Mouse (Mus musculus): ENCODE results near the gene Phf21a. TPM values are rescaled to one million over a fixed set of nuclear protein-coding genes. Genes with fewer than 3 reads are reported as not detected.

Phf21a gene
- polyA plus RNA-seq, 1 experiment from 2014 or later = 12.7 TPM

DNA sequence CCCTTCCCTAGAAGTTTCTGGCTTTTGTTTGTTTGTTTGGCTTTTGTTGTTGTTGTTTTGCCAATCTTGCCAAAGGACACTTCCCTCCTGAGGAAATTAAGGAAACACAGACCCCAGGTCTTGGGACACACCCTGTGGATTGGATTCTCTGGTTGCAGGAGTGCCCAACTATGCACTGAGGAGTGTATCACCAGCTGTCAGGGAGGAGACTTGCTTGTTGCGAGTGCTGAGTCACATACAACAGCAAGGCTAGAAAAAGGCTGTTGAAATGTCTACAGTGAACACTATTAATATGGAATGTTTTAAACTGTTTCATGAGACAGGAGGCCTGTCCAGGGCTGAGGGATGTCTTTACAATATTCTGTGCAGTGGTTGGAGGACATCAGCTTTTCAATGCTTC is 26.0 kb upstream of the Phf21a start:
- Histone ChIP-seq H3K4me2 (no peak overlapping the region), H3K9ac (ENCODE audit: low read depth, low read length) (no peak overlapping the region), H3K36me3 (ENCODE audit: control insufficient read depth, insufficient read depth, low read length) (no peaks in the 10 kb centered on the region), H3K9me3 (ENCODE audit: control insufficient read depth, low read length) (no peaks in the 10 kb centered on the region), H3K27me3 (replicated peaks; ENCODE audit: control insufficient read depth, insufficient read depth, low read length) (0 out of 2 replicates have a peak, but pooled peaks cover 2% of the 10 kb centered on the region), H3K4me3 (ENCODE audit: low read depth, low read length) (no peak overlapping the region), H3K27ac (ENCODE audit: low read depth, low read length) (no peak overlapping the region), H3K4me1 (replicated peaks; ENCODE audit: control insufficient read depth, insufficient read depth, low read length) (no peaks in the 10 kb centered on the region)
- WGBS = 71% methylated on average over 1 of the region's 1 CpGs
- DNase-seq (ENCODE audit: low spot score) (no peak), ATAC-seq (replicated peaks; ENCODE audit: low FRiP score) (no peak)

DNA sequence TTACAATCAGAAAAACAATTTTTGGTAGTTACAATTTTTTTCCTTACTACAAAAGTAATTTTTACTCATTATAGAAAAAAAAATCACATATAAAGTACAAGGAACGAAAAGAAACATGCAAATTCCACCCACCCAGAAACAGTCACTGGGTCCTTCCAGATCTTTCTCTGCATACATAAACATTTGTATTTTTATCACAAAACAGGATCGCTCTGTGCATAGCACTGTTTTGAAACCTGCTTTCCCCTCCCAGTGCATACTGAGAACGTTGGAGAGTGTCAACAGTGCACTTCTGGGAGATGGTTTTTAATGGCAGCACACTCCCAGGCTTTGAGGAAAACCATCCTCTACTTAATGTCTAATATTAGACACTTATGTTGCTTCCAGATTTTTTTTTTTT is 25.3 kb upstream of the Phf21a start:
- 70% methylated on average over 3 of the region's 3 CpGs for WGBS
- DNase-seq (ENCODE audit: low spot score) = no peak
- H3K36me3 ChIP-seq (ENCODE audit: control insufficient read depth, insufficient read depth, low read length) = no peaks in the 10 kb centered on the region
- no peak overlapping the region for H3K4me2 ChIP-seq
- no peak for ATAC-seq (replicated peaks; ENCODE audit: low FRiP score)
- no peaks in the 10 kb centered on the region for H3K9me3 ChIP-seq (ENCODE audit: control insufficient read depth, low read length)
- H3K27me3 ChIP-seq (replicated peaks; ENCODE audit: control insufficient read depth, insufficient read depth, low read length) = no peaks in the 10 kb centered on the region
- H3K4me1 ChIP-seq (replicated peaks; ENCODE audit: control insufficient read depth, insufficient read depth, low read length) = no peaks in the 10 kb centered on the region
- no peak overlapping the region for H3K27ac ChIP-seq (ENCODE audit: low read depth, low read length)
- H3K9ac ChIP-seq (ENCODE audit: low read depth, low read length) = no peak overlapping the region
- no peak overlapping the region for H3K4me3 ChIP-seq (ENCODE audit: low read depth, low read length)

DNA sequence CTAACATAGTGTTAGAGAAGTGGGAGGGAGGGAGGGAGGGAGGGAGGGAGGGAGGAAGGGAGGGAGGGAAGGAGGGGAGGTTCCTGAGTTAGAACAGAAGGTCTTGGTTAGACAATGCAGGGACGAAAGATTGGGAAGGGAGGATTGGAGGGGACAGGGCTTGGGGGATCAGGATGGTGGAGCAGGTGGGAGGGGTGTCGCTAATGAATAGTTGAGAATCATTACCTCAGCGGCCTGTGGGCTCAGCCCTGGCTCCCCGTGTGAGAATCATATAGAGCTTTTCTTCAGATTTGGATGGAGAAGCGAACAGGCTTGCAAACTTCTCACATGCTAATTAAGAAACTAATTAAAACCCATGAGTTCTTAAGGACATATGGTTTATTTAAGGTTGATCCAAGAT is 23.3 kb upstream of the Phf21a start:
- H3K27me3 ChIP-seq (replicated peaks; ENCODE audit: control insufficient read depth, insufficient read depth, low read length) = no peaks in the 10 kb centered on the region
- H3K4me1 ChIP-seq (replicated peaks; ENCODE audit: control insufficient read depth, insufficient read depth, low read length) = no peaks in the 10 kb centered on the region
- ATAC-seq (replicated peaks; ENCODE audit: low FRiP score) (no peak), DNase-seq (ENCODE audit: low spot score) (no peak)
- H3K36me3 ChIP-seq (ENCODE audit: control insufficient read depth, insufficient read depth, low read length) = no peaks in the 10 kb centered on the region
- H3K9me3 ChIP-seq (ENCODE audit: control insufficient read depth, low read length) = no peaks in the 10 kb centered on the region
- no peak overlapping the region for H3K4me3 ChIP-seq (ENCODE audit: low read depth, low read length)
- no peak overlapping the region for H3K27ac ChIP-seq (ENCODE audit: low read depth, low read length)
- H3K4me2 ChIP-seq = no peak overlapping the region
- no peak overlapping the region for H3K9ac ChIP-seq (ENCODE audit: low read depth, low read length)
- WGBS = 73% methylated on average over 5 of the region's 5 CpGs

DNA sequence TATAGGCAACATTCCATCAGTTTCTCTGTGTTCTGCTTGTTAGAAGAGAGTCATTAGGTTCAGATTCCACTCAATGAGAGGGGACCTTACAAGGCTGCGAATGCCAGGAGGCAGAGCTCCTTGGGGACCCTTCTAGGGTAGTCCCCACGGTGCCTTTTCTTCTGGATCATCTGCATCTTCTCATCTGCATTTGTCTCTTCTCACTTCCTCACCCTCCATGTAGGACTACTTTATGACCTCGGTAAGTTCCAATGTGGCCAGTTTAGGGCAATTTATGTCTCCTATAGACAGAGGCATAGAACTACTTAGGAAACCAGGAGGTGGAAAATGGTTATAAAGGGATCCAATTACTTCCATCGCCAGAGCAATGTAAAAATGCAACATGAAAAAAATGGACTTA is 21.8 kb upstream of the Phf21a start:
- Histone ChIP-seq H3K27ac (ENCODE audit: low read depth, low read length) (no peak overlapping the region), H3K4me2 (no peak overlapping the region), H3K9ac (ENCODE audit: low read depth, low read length) (no peak overlapping the region), H3K27me3 (replicated peaks; ENCODE audit: control insufficient read depth, insufficient read depth, low read length) (no peaks in the 10 kb centered on the region), H3K36me3 (ENCODE audit: control insufficient read depth, insufficient read depth, low read length) (no peaks in the 10 kb centered on the region), H3K9me3 (ENCODE audit: control insufficient read depth, low read length) (no peaks in the 10 kb centered on the region), H3K4me1 (replicated peaks; ENCODE audit: control insufficient read depth, insufficient read depth, low read length) (no peaks in the 10 kb centered on the region), H3K4me3 (ENCODE audit: low read depth, low read length) (no peak overlapping the region)
- no peak for DNase-seq (ENCODE audit: low spot score)
- no peak for ATAC-seq (replicated peaks; ENCODE audit: low FRiP score)
- WGBS = 74% methylated on average over 4 of the region's 4 CpGs

DNA sequence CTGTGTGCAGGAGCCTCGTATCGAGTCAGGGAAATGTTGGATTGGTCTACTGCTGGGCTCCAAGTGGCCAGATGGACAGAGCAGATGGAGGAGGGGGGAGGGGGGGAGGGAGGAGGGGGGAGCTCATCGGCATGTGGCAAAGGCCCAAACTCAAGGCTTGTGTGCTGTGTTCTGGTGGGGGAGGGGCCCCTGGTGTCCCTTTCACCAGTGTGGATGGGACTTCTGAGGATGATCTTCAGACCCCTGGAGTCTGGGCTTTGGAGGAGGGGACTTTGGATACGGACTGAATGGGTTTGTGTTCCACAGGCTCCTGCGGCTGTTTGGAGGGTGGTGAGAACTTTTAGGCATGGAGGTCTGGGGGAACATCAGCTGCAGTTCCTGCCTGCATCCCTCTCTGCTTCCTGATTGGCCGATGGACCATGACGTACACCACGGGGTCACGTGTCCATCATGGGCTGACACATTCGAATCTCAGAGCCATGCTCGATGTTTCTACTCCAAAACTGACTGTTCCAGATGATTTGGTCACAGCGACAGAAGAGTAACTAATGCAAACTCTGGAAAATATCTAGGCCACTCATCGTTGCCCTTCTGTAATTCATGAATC is 16.7 kb upstream of the Phf21a start:
- ATAC-seq (replicated peaks; ENCODE audit: low FRiP score) = no peak

DNA sequence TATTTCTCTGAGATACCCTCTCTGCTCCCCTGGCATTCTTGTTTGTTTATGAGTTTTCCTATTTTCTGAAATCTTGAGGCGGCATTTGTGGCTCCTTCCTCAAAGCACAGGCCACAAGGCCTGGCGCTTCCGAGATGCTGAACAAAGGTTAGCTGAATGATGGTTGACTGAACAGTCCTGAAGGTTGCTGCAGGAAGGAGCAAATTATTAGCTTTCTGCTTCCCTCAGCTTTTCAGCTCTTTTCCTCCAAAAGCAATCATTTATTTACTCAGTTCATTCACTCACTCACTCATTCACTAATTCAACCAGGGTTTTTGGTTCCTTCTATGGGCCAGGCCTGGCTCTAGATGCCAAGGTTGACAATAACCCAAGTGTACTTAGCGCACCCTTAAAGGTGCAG is 10.7 kb upstream of the Phf21a start:
- Histone ChIP-seq H3K9ac (ENCODE audit: low read depth, low read length) (no peak overlapping the region), H3K9me3 (ENCODE audit: control insufficient read depth, low read length) (no peaks in the 10 kb centered on the region), H3K4me3 (ENCODE audit: low read depth, low read length) (no peak overlapping the region), H3K36me3 (ENCODE audit: control insufficient read depth, insufficient read depth, low read length) (no peaks in the 10 kb centered on the region), H3K27ac (ENCODE audit: low read depth, low read length) (no peak overlapping the region), H3K4me2 (no peak overlapping the region), H3K4me1 (replicated peaks; ENCODE audit: control insufficient read depth, insufficient read depth, low read length) (no peaks in the 10 kb centered on the region), H3K27me3 (replicated peaks; ENCODE audit: control insufficient read depth, insufficient read depth, low read length) (no peaks in the 10 kb centered on the region)
- WGBS = 88% methylated on average over 4 of the region's 4 CpGs
- DNase-seq (ENCODE audit: low spot score) = no peak
- no peak for ATAC-seq (replicated peaks; ENCODE audit: low FRiP score)

More for the DNA sequence above, 16.7 kb upstream of the Phf21a start:
- Histone ChIP-seq H3K36me3 (ENCODE audit: control insufficient read depth, insufficient read depth, low read length) (no peaks in the 10 kb centered on the region), H3K9ac (ENCODE audit: low read depth, low read length) (no peak overlapping the region), H3K4me1 (replicated peaks; ENCODE audit: control insufficient read depth, insufficient read depth, low read length) (no peaks in the 10 kb centered on the region), H3K27me3 (replicated peaks; ENCODE audit: control insufficient read depth, insufficient read depth, low read length) (no peaks in the 10 kb centered on the region), H3K4me3 (ENCODE audit: low read depth, low read length) (no peak overlapping the region), H3K9me3 (ENCODE audit: control insufficient read depth, low read length) (no peaks in the 10 kb centered on the region), H3K4me2 (no peak overlapping the region), H3K27ac (ENCODE audit: low read depth, low read length) (no peak overlapping the region)
- 79% methylated on average over 13 of the region's 13 CpGs for WGBS
- no peak for DNase-seq (ENCODE audit: low spot score)

DNA sequence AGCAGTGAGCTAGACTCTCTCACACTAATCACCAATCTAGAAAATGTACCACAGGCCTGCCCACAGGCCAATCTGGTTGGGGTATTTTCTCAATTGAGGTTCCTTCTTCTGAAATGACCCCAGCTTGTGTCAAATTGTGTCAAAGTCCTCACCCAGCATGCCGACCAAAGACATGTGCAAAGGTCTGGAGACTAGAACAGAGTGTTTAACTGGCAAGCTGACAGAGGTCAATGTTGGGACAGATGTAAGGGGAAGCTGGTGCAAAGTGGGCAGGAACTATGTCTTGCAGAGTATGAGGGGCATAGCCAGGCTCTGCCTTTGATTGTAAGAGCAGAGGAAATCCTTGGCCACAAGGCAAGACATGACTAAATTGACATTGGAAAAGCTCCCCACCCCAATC is 7.2 kb upstream of the Phf21a start:
- Histone ChIP-seq H3K4me1 (replicated peaks; ENCODE audit: control insufficient read depth, insufficient read depth, low read length) (no peaks in the 10 kb centered on the region), H3K4me3 (ENCODE audit: low read depth, low read length) (no peak overlapping the region), H3K27ac (ENCODE audit: low read depth, low read length) (no peak overlapping the region), H3K4me2 (no peak overlapping the region), H3K36me3 (ENCODE audit: control insufficient read depth, insufficient read depth, low read length) (no peaks in the 10 kb centered on the region), H3K9me3 (ENCODE audit: control insufficient read depth, low read length) (no peaks in the 10 kb centered on the region), H3K27me3 (replicated peaks; ENCODE audit: control insufficient read depth, insufficient read depth, low read length) (no peaks in the 10 kb centered on the region), H3K9ac (ENCODE audit: low read depth, low read length) (no peak overlapping the region)
- DNase-seq (ENCODE audit: low spot score) = no peak
- WGBS = 62% methylated on average over 1 of the region's 1 CpGs
- ATAC-seq (replicated peaks; ENCODE audit: low FRiP score) = no peak

DNA sequence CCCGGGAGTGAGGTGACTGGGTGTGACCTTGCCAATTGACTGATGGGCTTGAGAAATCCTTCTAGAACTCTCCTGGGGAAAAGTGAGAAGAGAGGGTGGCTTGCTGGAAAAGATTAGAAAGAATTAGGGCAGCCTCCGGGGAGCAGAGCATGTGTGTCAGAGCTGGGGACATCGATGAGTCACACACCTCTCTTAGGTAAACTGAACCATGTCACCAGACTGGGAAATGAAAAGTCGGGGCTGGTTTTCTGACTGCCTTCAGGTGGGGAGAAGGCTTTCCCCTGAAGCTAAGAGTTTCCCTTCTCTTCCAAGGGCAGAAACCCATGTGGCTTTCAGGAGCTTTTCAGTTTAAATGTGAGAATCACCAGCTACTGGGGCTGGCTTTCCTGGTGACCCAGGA is 5.9 kb upstream of the Phf21a start:
- Histone ChIP-seq H3K9me3 (ENCODE audit: control insufficient read depth, low read length) (no peaks in the 10 kb centered on the region), H3K4me2 (no peak overlapping the region), H3K27me3 (replicated peaks; ENCODE audit: control insufficient read depth, insufficient read depth, low read length) (no peaks in the 10 kb centered on the region), H3K36me3 (ENCODE audit: control insufficient read depth, insufficient read depth, low read length) (no peaks in the 10 kb centered on the region), H3K27ac (ENCODE audit: low read depth, low read length) (no peak overlapping the region), H3K4me1 (replicated peaks; ENCODE audit: control insufficient read depth, insufficient read depth, low read length) (no peaks in the 10 kb centered on the region), H3K9ac (ENCODE audit: low read depth, low read length) (no peak overlapping the region), H3K4me3 (ENCODE audit: low read depth, low read length) (no peak overlapping the region)
- DNase-seq (ENCODE audit: low spot score) (no peak), ATAC-seq (replicated peaks; ENCODE audit: low FRiP score) (no peak)
- WGBS = 58% methylated on average over 4 of the region's 4 CpGs

DNA sequence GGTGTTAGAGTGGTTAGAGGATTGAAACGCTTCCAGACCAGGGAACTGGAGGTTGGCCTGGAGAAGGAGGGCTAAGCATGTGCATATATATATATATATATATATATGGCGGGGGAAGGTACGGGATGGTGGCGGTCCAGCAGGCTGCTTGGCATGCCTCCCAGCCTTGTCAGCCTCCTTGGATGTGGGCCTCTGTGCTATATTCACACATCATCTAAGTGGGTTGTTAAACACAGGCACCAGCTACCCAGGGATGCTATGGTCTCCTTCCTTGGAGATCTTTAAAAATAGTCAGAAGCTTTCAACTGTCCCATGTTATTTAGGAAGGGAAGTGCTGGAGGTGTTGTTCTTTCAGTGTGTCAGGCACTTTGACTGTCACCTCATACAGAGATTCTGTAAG is 3.1 kb upstream of the Phf21a start:
- ATAC-seq (replicated peaks; ENCODE audit: low FRiP score) (no peak), DNase-seq (ENCODE audit: low spot score) (no peak)
- Histone ChIP-seq H3K4me2 (no peak overlapping the region), H3K27ac (ENCODE audit: low read depth, low read length) (no peak overlapping the region), H3K9me3 (ENCODE audit: control insufficient read depth, low read length) (no peaks in the 10 kb centered on the region), H3K36me3 (ENCODE audit: control insufficient read depth, insufficient read depth, low read length) (no peaks in the 10 kb centered on the region), H3K4me3 (ENCODE audit: low read depth, low read length) (no peak overlapping the region), H3K4me1 (replicated peaks; ENCODE audit: control insufficient read depth, insufficient read depth, low read length) (no peaks in the 10 kb centered on the region), H3K27me3 (replicated peaks; ENCODE audit: control insufficient read depth, insufficient read depth, low read length) (no peaks in the 10 kb centered on the region), H3K9ac (ENCODE audit: low read depth, low read length) (no peak overlapping the region)
- WGBS = 83% methylated on average over 4 of the region's 4 CpGs
